Mouse (Mus musculus) small intestine, adult 2 months (tissue): Measurements from ENCODE around the gene Raf1. TPM values are rescaled to one million over a fixed set of nuclear protein-coding genes. Genes with fewer than 3 reads are reported as not detected.
A peak's percentile ranks its signal among the peaks of the same experiment; 100 is the strongest.

Source experiments
- H3K27ac ChIP-seq: fragments of 200-500 bp; 2 replicates; pipeline ENCODE4 v1.5.1; 2012; ENCODE audit warnings: low read depth, low read length, control low read depth, inconsistent platforms; ENCODE audit not compliant: insufficient read depth
- H3K27me3 ChIP-seq: fragments of 200-500 bp; 2 replicates; pipeline ENCODE4 v1.6.1; 2012; ENCODE audit warnings: mild to moderate bottlenecking, moderate library complexity, low read length, inconsistent platforms; ENCODE audit not compliant: control insufficient read depth, insufficient read depth
- H3K36me3 ChIP-seq: fragments of 200-500 bp; 2 replicates; pipeline ENCODE4 v1.6.1; 2012; ENCODE audit warnings: mild to moderate bottlenecking, low read length, control low read depth, inconsistent platforms; ENCODE audit not compliant: control insufficient read depth, insufficient read depth
- H3K4me1 ChIP-seq: fragments of 200-500 bp; 2 replicates; pipeline ENCODE4 v1.6.1; 2012; ENCODE audit warnings: low read length, inconsistent platforms, mixed read lengths; ENCODE audit not compliant: control insufficient read depth, insufficient read depth, insufficient read length
- H3K4me3 ChIP-seq: fragments of 200-500 bp; 2 replicates; pipeline ENCODE4 v1.5.1; 2012; ENCODE audit warnings: low read depth, mild to moderate bottlenecking, control low read depth, inconsistent platforms, low read length, moderate library complexity
- CTCF ChIP-seq: fragments of 200-500 bp; IDR thresholded peaks from 2 replicates; pipeline ENCODE4 v1.5.1; 2012; ENCODE audit warnings: low read depth, mild to moderate bottlenecking, control low read depth, inconsistent platforms, low read length, moderate library complexity, mixed read lengths; ENCODE audit not compliant: insufficient replicate concordance, insufficient read length; ENCODE audit errors: extremely low read depth
- POLR2A ChIP-seq: fragments of 200-500 bp; IDR thresholded peaks from 2 replicates; pipeline ENCODE4 v1.6.1; 2012; ENCODE audit warnings: low read depth, mild to moderate bottlenecking, control low read depth, inconsistent platforms, low read length, moderate library complexity
- WGBS: fragments of 180-500 bp; shearing (Covaris S2); methylation state at CpG from one replicate; pipeline ENCODE4 v1.1.7; 2018; 5-methylcytosine and 5-hydroxymethylcytosine counted together
- polyA plus RNA-seq: library from polyadenylated mRNA; depleted of rRNA; stranded (reverse); fragments of >200 nt; gene quantifications from 2 replicates; pipeline ENCODE4 v1.2.3, GENCODE M21; 2012

Gene Raf1
- polyA plus RNA-seq, 1 experiment = 81.6 TPM

GRCm38 (mm10) chr6:115692963-115693730 is 16.7 kb upstream of the Raf1 start:
- Histone ChIP-seq H3K4me1 (peaks cover 10% of the 10 kb centered on the region; the same call in 1 of the 2 replicates), H3K4me3 (no peak overlapping the region), H3K36me3 (no peaks in the 10 kb centered on the region), H3K27ac (no peak overlapping the region), H3K27me3 (no peaks in the 10 kb centered on the region)
- TF ChIP-seq POLR2A = no peak
- peak; percentile 53; the same call in 1 of the 2 replicates for TF ChIP-seq CTCF
- 59% methylated on average over 5 of the region's 5 CpGs for WGBS

- Histone ChIP-seq H3K36me3 (no peaks in the 10 kb centered on the region), H3K27me3 (no peaks in the 10 kb centered on the region), H3K4me1 (peaks cover 7% of the 10 kb centered on the region; the same call in 1 of the 2 replicates), H3K27ac (no peak overlapping the region), H3K4me3 (no peak overlapping the region)
- TF ChIP-seq POLR2A (no peak), CTCF (no peak)
- WGBS = 61% methylated on average over 9 of the region's 9 CpGs
Observed at GRCm38 (mm10) chr6:115692163-115692950, 15.9 kb upstream of the Raf1 start.

DNA sequence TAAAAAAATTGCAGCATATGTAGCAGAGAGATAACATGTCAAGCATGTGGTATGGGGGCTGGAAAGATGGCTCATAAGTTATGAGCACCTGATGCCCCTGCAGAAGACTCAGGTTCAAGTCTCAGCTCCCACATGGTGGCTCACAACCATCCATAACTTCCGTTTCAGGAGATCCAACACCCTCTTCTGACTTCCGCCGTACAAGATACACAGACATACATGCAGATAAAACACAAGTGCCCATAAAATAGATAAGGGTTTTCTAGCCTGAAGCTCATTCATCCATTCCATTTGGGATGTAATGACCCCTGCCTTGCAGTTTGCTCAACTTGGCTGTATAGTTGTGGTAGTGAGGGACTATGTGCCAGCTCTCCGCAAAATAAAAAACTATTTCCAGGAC is 13.7 kb upstream of the Raf1 start:
- H3K36me3 ChIP-seq = no peaks in the 10 kb centered on the region
- TF ChIP-seq CTCF (no peak), POLR2A (no peak)
- H3K4me3 ChIP-seq = no peak overlapping the region
- H3K4me1 ChIP-seq = peaks cover 3% of the 10 kb centered on the region; the same call in 1 of the 2 replicates
- WGBS = 92% methylated on average over 4 of the region's 4 CpGs
- H3K27me3 ChIP-seq = no peaks in the 10 kb centered on the region
- no peak overlapping the region for H3K27ac ChIP-seq

DNA sequence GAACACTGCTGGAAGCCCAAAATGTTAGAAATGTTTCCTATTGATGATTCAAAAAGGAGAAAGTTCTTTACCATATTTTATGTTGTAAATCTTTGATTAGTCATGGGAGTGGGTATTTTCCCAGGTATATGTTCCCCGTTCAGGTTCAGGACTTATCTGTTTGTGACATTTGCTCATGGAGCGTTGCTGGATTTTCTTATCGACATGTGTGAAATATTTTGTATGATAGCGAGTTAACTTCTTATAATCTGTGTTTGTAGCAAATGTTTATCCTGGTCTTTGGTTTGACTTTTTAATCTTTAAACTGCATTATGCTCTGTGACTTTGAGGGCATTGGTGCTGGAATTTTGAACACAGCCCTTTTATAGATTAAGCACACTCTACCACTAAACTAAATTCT is 12.2 kb upstream of the Raf1 start:
- H3K4me3 ChIP-seq = no peak overlapping the region
- TF ChIP-seq CTCF (no peak), POLR2A (no peak)
- H3K27ac ChIP-seq = no peak overlapping the region
- no peaks in the 10 kb centered on the region for H3K36me3 ChIP-seq
- no peaks in the 10 kb centered on the region for H3K27me3 ChIP-seq
- H3K4me1 ChIP-seq = peaks cover 4% of the 10 kb centered on the region; the same call in 1 of the 2 replicates
- 59% methylated on average over 4 of the region's 4 CpGs for WGBS

DNA sequence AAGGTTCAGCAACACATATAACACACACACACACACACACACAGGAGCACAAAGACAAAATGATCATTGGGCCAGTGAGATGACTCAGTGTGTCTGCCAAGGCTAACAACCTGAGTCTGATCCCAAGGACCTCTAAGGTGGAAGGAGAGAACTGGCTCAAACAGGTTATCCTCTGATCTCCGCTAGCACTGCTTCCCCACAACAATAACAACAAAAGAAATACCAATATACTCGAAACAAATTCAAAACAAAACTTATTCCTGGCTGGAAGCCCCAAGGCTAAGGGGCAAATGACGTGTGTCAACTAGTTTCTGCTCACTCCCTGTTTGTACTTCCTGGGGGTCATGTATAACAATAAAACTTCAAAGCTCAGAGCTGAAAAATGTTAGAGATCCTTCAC is 11.3 kb upstream of the Raf1 start:
- Histone ChIP-seq H3K27me3 (no peaks in the 10 kb centered on the region), H3K27ac (no peak overlapping the region), H3K4me3 (no peak overlapping the region), H3K4me1 (peaks cover 2% of the 10 kb centered on the region; the same call in 1 of the 2 replicates), H3K36me3 (no peaks in the 10 kb centered on the region)
- WGBS = 78% methylated on average over 3 of the region's 3 CpGs
- TF ChIP-seq POLR2A = no peak
- TF ChIP-seq CTCF = no peak

DNA sequence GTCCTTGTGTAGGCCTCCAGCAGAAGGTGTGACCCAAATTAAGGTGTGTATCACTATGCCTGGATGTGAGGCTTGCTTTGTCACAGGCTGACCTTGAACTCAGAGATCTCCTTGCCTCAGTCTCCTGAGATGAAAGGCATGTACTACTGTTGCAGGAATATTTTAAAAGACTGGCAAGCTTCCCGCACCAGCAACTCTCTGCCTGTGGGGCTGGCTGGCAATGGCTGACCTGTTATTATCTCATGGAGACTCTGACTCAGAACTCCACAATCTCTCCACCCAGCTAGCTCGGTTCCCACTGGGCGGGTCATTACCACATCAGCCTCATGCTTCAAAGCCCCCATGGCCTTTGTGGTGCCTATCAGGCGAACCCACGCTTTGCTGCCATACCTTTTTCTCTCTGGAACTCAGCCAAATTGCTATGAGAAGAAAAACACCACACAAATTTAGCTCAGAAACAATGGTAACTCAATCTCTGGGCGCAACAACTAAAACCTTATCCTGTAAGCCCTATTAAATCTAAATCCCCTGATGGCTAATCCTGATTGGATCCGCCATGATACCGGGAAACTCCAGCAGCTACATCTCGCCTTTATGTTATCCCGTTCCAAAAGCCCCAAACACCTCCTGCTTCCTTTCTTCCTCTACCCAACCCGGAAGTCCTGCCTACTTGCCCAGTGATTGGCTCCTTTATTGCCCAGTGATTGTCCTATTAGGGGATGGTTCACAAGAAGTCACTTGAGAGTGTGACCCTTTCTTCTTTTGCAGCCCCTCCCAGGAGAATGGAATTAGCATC is 8.6 kb upstream of the Raf1 start:
- H3K36me3 ChIP-seq = no peaks in the 10 kb centered on the region
- peaks cover 2% of the 10 kb centered on the region; the same call in 1 of the 2 replicates for H3K4me1 ChIP-seq
- H3K27me3 ChIP-seq = no peaks in the 10 kb centered on the region
- H3K4me3 ChIP-seq = no peak overlapping the region
- WGBS = 74% methylated on average over 11 of the region's 11 CpGs
- no peak for TF ChIP-seq CTCF
- no peak for TF ChIP-seq POLR2A
- no peak overlapping the region for H3K27ac ChIP-seq
